Mouse (Mus musculus): ENCODE data around the gene Ccdc159. TPM values are rescaled to one million over a fixed set of nuclear protein-coding genes. Genes with fewer than 3 reads are reported as not detected.

Ccdc159 gene
- polyA plus RNA-seq, 1 experiment from 2014 or later = 4.6 TPM

DNA sequence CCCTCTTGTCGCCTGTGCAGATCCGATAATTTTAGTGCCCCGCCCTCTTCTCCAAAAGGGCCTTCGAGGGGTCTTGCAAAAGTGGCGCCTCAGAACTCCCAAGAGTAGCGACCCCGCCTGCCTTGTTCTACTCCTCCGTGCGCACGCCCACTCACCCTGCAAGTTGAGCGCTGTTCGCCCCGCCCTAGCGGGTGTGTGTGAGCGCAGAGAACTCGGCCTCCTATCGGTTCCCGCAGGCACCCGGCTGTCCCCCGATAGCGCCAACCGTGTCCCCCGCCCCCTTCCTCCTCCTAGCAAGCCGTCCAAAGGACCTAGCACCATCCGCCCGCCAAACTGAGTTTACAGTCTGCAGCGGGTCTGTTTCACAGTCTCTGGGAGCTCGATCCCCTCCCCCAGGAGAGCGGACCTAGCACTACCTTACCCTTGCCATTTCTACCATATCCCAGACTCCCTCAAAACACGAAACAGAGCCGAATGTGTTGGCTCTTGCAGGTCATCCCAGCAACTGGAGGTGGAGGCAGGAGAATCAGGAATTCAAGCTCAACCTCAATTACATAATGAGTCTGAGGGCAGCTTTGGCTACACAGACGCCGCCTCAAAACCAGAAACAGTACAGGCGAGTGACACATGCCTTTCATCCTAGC, 35.3 kb downstream of the Ccdc159 start:
- peaks cover 20% of the 10 kb centered on the region for H3K27me3 ChIP-seq (ENCODE audit: control insufficient read depth, insufficient read depth, low read length)
- H3K4me1 ChIP-seq (ENCODE audit: control insufficient read depth, insufficient read depth, low read length) = peaks cover 28% of the 10 kb centered on the region
- peak overlapping the region; percentile 45 for H3K4me3 ChIP-seq (replicated peaks; ENCODE audit: low read length)
- no peaks in the 10 kb centered on the region for H3K36me3 ChIP-seq (ENCODE audit: control insufficient read depth, insufficient read depth, low read length)
- peak overlapping the region; percentile 64 for H3K9ac ChIP-seq (ENCODE audit: low read length)
- no peaks in the 10 kb centered on the region for H3K9me3 ChIP-seq (replicated peaks; ENCODE audit: control insufficient read depth, low read length)
- 4% methylated on average over 34 of the region's 34 CpGs for WGBS
- H3K27ac ChIP-seq (ENCODE audit: low read length) = no peak overlapping the region
- ATAC-seq (ENCODE audit: insufficient read depth, low FRiP score) = peak; percentile 81
- H3K4me2 ChIP-seq (ENCODE audit: low read depth, low read length) = peak overlapping the region; percentile 69

DNA sequence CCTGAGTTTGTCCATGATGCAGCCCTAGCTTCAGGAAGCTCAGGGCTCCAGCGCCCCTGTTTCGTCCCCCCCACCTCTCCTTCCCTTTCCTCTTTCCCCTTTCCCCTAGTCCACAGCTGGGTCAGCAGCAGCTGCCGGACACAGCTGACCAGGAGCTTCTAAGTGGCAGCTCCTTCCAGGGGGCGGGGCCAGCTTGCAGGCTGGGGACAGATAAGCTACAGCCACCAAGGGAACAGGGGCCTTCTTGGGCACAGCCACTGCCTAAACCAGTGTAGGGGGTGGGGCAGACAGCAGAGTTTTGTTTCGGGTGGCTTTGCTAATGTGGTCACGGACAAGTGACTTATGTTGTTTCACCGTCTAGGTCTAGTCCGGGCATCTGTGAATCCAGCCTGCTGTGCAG, 36.1 kb downstream of the Ccdc159 start, which contains the start of gene Epor:
Gene Epor (minus strand): TSS at position 90 of the 400 bp plus-strand sequence.
- Histone ChIP-seq H3K27ac (ENCODE audit: low read length) (no peak within 1 kb of the TSS), H3K36me3 (ENCODE audit: control insufficient read depth, insufficient read depth, low read length) (no peaks in the 10 kb centered on the region), H3K4me2 (ENCODE audit: low read depth, low read length) (peak within 1 kb of the TSS; percentile 69), H3K9me3 (replicated peaks; ENCODE audit: control insufficient read depth, low read length) (no peaks in the 10 kb centered on the region), H3K27me3 (ENCODE audit: control insufficient read depth, insufficient read depth, low read length) (peaks cover 20% of the 10 kb centered on the region), H3K9ac (ENCODE audit: low read length) (peak within 1 kb of the TSS; percentile 64), H3K4me1 (ENCODE audit: control insufficient read depth, insufficient read depth, low read length) (peaks cover 28% of the 10 kb centered on the region), H3K4me3 (replicated peaks; ENCODE audit: low read length) (peak within 1 kb of the TSS; percentile 45)
- peak; percentile 57; the same call in 1 of the 2 replicates for ATAC-seq (ENCODE audit: insufficient read depth, low FRiP score)
- whole genome bisulfite sequencing = 19% methylated on average over 8 of the region's 8 CpGs

DNA sequence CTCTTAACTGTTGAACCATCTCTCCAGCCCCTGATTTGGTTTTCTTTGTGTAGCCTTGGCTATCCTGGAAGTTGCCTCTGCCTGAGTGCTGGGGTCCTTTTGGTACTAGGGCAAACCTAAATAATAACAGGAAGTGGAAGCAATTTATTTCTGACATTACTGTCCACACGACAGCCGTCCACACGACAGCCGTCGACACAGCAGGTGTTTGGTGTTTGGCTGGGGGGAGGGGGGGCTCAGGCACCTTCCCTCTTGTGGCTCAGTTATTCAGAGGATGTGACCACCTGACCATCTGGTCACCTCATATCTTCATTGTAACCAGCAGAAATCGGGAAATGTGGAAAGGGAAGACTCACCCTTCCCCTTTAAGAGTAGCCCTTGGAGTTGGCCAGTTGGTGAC, 41.6 kb downstream of the Ccdc159 start:
- Histone ChIP-seq H3K36me3 (ENCODE audit: control insufficient read depth, insufficient read depth, low read length) (no peaks in the 10 kb centered on the region), H3K27me3 (ENCODE audit: control insufficient read depth, insufficient read depth, low read length) (no peaks in the 10 kb centered on the region), H3K9ac (ENCODE audit: low read length) (no peak overlapping the region), H3K4me2 (ENCODE audit: low read depth, low read length) (no peak overlapping the region), H3K9me3 (replicated peaks; ENCODE audit: control insufficient read depth, low read length) (no peaks in the 10 kb centered on the region), H3K4me3 (replicated peaks; ENCODE audit: low read length) (no peak overlapping the region), H3K4me1 (ENCODE audit: control insufficient read depth, insufficient read depth, low read length) (no peaks in the 10 kb centered on the region; the same call in 1 of the 2 replicates), H3K27ac (ENCODE audit: low read length) (no peak overlapping the region)
- ATAC-seq (ENCODE audit: insufficient read depth, low FRiP score) = no peak
- 39% methylated on average over 6 of the region's 6 CpGs for WGBS

DNA sequence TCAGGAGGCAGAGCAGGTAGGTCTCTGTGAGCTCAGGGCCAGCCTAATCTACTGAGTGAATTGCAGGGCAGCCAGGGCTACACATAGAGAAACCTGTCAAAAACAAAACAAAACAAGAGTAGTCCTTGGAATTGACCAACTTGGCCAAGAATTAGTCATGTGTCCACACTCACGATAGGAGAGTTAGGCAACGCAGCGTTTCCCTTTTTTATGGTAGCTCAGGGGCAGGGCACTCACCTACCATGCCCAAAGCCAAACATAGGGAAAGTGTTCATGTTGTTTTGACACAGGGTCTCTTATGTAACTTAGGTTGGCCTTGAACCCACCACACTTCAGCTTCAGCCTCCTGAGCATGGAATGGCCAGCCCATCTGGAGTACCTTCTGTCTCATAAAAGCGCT, 42.0 kb downstream of the Ccdc159 start:
- Histone ChIP-seq H3K9me3 (replicated peaks; ENCODE audit: control insufficient read depth, low read length) (no peaks in the 10 kb centered on the region), H3K27ac (ENCODE audit: low read length) (no peak overlapping the region), H3K27me3 (ENCODE audit: control insufficient read depth, insufficient read depth, low read length) (no peaks in the 10 kb centered on the region), H3K4me2 (ENCODE audit: low read depth, low read length) (no peak overlapping the region), H3K4me1 (ENCODE audit: control insufficient read depth, insufficient read depth, low read length) (no peaks in the 10 kb centered on the region), H3K36me3 (ENCODE audit: control insufficient read depth, insufficient read depth, low read length) (no peaks in the 10 kb centered on the region), H3K9ac (ENCODE audit: low read length) (no peak overlapping the region), H3K4me3 (replicated peaks; ENCODE audit: low read length) (no peak overlapping the region)
- 87% methylated on average over 4 of the region's 4 CpGs for WGBS
- no peak for ATAC-seq (ENCODE audit: insufficient read depth, low FRiP score)

DNA sequence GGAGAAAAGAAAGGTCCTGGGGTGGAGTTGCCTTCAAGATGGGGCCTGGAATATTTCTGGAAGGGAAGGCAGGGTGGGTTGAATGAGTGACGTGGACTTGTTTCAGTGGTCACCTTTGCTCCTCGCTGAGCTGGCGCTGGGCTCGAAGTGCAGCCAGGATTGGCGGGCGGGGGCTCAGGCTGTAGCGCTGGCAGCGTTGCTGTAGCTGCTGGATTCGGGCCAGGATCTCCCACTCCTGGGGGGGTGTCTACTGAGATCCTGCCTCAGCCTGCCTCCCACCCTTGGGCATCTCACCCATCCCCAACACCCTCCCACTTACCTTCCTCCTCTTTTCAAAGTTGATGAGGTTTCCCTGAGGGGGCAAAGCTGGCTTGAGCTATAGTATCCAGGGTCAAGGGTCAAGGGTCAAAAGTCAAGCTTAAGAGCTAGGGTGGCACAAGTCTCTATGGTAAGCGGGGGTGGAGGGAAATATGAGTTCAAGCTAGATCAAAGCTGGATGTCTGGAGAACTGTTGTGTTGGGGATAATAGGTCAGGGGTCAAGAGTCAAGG, 49.4 kb downstream of the Ccdc159 start:
- ATAC-seq (ENCODE audit: insufficient read depth, low FRiP score) = no peak
- Histone ChIP-seq H3K4me3 (replicated peaks; ENCODE audit: low read length) (no peak overlapping the region), H3K27me3 (ENCODE audit: control insufficient read depth, insufficient read depth, low read length) (no peaks in the 10 kb centered on the region; the same call in 1 of the 2 replicates), H3K4me1 (ENCODE audit: control insufficient read depth, insufficient read depth, low read length) (no peaks in the 10 kb centered on the region), H3K27ac (ENCODE audit: low read length) (no peak overlapping the region), H3K9me3 (replicated peaks; ENCODE audit: control insufficient read depth, low read length) (no peaks in the 10 kb centered on the region), H3K9ac (ENCODE audit: low read length) (no peak overlapping the region), H3K4me2 (ENCODE audit: low read depth, low read length) (no peak overlapping the region), H3K36me3 (ENCODE audit: control insufficient read depth, insufficient read depth, low read length) (no peaks in the 10 kb centered on the region)
- WGBS = 86% methylated on average over 10 of the region's 10 CpGs

DNA sequence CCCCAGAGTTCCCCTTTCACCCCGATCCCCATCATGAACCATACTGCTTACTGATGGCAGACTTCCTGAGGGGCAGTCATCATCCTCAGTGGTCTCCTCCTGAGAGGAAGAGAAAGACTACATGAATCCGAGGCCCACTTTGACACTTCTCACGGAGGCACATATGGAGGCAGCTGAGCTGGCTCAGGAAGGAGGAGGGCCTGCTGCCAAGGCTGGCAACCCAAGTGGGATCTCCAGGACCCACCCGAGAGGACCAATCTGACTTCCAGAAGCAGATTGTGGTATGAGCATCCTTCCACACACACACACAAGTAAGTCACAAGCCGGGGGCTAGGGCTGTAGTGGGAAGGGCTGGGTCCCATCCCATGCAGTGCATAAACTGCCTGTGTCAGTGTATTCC, 50.1 kb downstream of the Ccdc159 start:
- no peaks in the 10 kb centered on the region; the same call in 1 of the 2 replicates for H3K27me3 ChIP-seq (ENCODE audit: control insufficient read depth, insufficient read depth, low read length)
- no peak overlapping the region for H3K4me2 ChIP-seq (ENCODE audit: low read depth, low read length)
- H3K27ac ChIP-seq (ENCODE audit: low read length) = no peak overlapping the region
- H3K9ac ChIP-seq (ENCODE audit: low read length) = no peak overlapping the region
- no peak for ATAC-seq (ENCODE audit: insufficient read depth, low FRiP score)
- WGBS = 87% methylated on average over 5 of the region's 5 CpGs
- no peak overlapping the region for H3K4me3 ChIP-seq (replicated peaks; ENCODE audit: low read length)
- H3K4me1 ChIP-seq (ENCODE audit: control insufficient read depth, insufficient read depth, low read length) = no peaks in the 10 kb centered on the region
- H3K9me3 ChIP-seq (replicated peaks; ENCODE audit: control insufficient read depth, low read length) = no peaks in the 10 kb centered on the region
- no peaks in the 10 kb centered on the region for H3K36me3 ChIP-seq (ENCODE audit: control insufficient read depth, insufficient read depth, low read length)

DNA sequence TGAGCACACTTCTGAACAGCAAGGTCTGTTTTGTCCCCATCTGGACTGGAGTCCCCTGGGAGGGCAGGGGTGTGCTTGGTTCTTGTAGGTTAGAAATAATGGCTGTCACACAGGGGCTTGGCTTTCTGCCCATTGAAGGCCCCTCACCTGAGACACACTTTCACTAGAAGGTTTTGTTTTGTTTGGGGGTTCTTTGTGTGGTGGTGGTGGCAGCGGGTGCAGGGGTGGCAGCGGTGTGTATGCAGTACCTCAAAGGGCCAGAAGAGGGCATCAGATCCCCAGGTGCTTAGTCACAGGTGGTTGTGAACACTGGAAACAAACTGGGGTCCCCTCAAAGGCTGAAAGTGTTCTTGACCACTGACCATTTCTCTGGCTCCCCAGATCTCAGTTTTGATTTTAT, 50.7 kb downstream of the Ccdc159 start:
- H3K4me3 ChIP-seq (replicated peaks; ENCODE audit: low read length) = no peak overlapping the region
- H3K4me1 ChIP-seq (ENCODE audit: control insufficient read depth, insufficient read depth, low read length) = no peaks in the 10 kb centered on the region
- no peaks in the 10 kb centered on the region for H3K9me3 ChIP-seq (replicated peaks; ENCODE audit: control insufficient read depth, low read length)
- no peak overlapping the region for H3K9ac ChIP-seq (ENCODE audit: low read length)
- ATAC-seq (ENCODE audit: insufficient read depth, low FRiP score) = no peak
- H3K27me3 ChIP-seq (ENCODE audit: control insufficient read depth, insufficient read depth, low read length) = no peaks in the 10 kb centered on the region; the same call in 1 of the 2 replicates
- 30% methylated on average over 2 of the region's 2 CpGs for WGBS
- H3K36me3 ChIP-seq (ENCODE audit: control insufficient read depth, insufficient read depth, low read length) = no peaks in the 10 kb centered on the region
- H3K27ac ChIP-seq (ENCODE audit: low read length) = no peak overlapping the region
- no peak overlapping the region for H3K4me2 ChIP-seq (ENCODE audit: low read depth, low read length)

DNA sequence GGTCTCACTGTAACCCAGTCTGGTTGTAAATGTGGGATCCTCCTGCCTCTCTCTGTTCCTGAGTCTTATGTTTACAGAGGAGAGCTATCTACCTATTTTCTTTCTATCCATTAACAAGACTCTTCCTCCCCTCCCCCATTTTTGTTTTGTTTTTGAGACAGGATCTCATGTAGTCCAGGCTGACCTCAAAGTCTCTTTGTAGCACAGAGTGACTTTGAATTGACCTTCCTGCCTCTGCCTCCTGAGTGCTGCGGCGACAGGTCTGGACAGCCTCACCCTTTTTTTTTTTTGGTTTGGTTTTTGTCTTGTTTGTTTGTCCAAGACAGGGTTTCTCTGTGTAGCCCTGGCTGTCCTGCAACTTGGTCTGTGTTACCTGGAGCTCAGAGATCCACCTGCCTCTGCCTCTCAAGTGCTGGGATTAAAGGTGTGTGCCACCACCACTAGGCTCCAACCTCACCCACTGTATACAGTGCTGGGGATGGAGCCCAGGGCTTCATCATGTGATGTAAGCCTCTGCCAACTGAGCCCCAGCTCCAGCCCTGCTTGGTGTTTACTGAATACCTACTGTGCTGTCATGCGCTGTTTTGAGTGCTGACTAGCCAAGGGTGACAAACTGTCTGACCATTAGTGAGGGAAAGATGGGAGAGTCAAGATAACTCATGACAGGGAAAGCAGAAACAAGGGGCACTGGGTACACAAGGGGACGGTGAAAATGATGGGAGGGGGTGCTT, 51.3 kb downstream of the Ccdc159 start:
- 92% methylated on average over 4 of the region's 4 CpGs for WGBS

DNA sequence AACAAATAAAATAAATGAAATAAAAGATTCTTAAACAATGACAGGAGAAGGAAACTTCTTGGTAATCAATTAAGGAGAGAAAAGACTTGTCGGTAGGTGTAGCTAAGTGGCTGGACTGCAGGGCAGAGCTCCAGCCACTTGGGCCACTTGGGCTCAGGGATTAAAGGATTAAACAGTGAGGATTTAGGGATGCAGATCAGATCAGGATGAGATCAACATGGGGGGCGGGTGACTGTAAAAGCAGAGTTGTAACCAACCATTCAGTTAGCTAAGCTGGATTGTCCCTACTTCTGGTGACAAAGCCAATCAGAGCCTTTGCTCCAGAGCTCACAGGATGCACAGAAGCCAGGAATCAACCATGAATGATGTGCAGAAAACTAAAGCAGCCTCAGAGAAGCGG, 56.6 kb downstream of the Ccdc159 start:
- ATAC-seq (ENCODE audit: insufficient read depth, low FRiP score) = no peak
- no peak overlapping the region for H3K27ac ChIP-seq (ENCODE audit: low read length)

More for the DNA sequence above, 51.3 kb downstream of the Ccdc159 start:
- Histone ChIP-seq H3K9me3 (replicated peaks; ENCODE audit: control insufficient read depth, low read length) (no peaks in the 10 kb centered on the region), H3K27me3 (ENCODE audit: control insufficient read depth, insufficient read depth, low read length) (no peaks in the 10 kb centered on the region; the same call in 1 of the 2 replicates), H3K27ac (ENCODE audit: low read length) (no peak overlapping the region), H3K4me2 (ENCODE audit: low read depth, low read length) (no peak overlapping the region), H3K9ac (ENCODE audit: low read length) (no peak overlapping the region), H3K4me1 (ENCODE audit: control insufficient read depth, insufficient read depth, low read length) (no peaks in the 10 kb centered on the region), H3K36me3 (ENCODE audit: control insufficient read depth, insufficient read depth, low read length) (no peaks in the 10 kb centered on the region), H3K4me3 (replicated peaks; ENCODE audit: low read length) (no peak overlapping the region)
- no peak for ATAC-seq (ENCODE audit: insufficient read depth, low FRiP score)

More for the DNA sequence above, 56.6 kb downstream of the Ccdc159 start:
- Histone ChIP-seq H3K4me1 (ENCODE audit: control insufficient read depth, insufficient read depth, low read length) (0 out of 2 replicates have a peak, but pooled peaks cover 9% of the 10 kb centered on the region), H3K9ac (ENCODE audit: low read length) (no peak overlapping the region), H3K4me3 (replicated peaks; ENCODE audit: low read length) (no peak overlapping the region), H3K36me3 (ENCODE audit: control insufficient read depth, insufficient read depth, low read length) (no peaks in the 10 kb centered on the region), H3K9me3 (replicated peaks; ENCODE audit: control insufficient read depth, low read length) (no peaks in the 10 kb centered on the region), H3K27me3 (ENCODE audit: control insufficient read depth, insufficient read depth, low read length) (peaks cover 23% of the 10 kb centered on the region), H3K4me2 (ENCODE audit: low read depth, low read length) (no peak overlapping the region)
- 24% methylated on average over 3 of the region's 3 CpGs for WGBS

Data from stomach, embryonic 16.5 days (tissue).